Mouse (Mus musculus): Measurements from ENCODE around the gene Eya4. TPM values are rescaled to one million over a fixed set of nuclear protein-coding genes. Genes with fewer than 3 reads are reported as not detected.

The Eya4 gene
- polyA plus RNA-seq, 1 experiment from 2014 or later, result 16.8 TPM

- Histone ChIP-seq H3K4me2 (ENCODE audit: low read depth, low read length) (no peak overlapping the region), H3K27me3 (ENCODE audit: control insufficient read depth, insufficient read depth, low read length) (no peaks in the 10 kb centered on the region), H3K4me3 (ENCODE audit: low read depth, low read length) (no peak overlapping the region), H3K9me3 (replicated peaks; ENCODE audit: control insufficient read depth, low read length) (no peaks in the 10 kb centered on the region), H3K4me1 (ENCODE audit: control insufficient read depth, insufficient read depth, low read length) (no peaks in the 10 kb centered on the region), H3K36me3 (replicated peaks; ENCODE audit: control insufficient read depth, insufficient read depth, low read depth, low read length) (no peaks in the 10 kb centered on the region), H3K27ac (replicated peaks; ENCODE audit: low read depth, low read length) (no peak overlapping the region), H3K9ac (replicated peaks; ENCODE audit: low read length) (no peak overlapping the region)
- WGBS, result 78% methylated on average over 5 of the region's 5 CpGs
- no peak for ATAC-seq (replicated peaks; ENCODE audit: insufficient number of reproducible peaks, low FRiP score, low TSS enrichment, low read depth)
- DNase-seq (ENCODE audit: low spot score), result no peak
Measured at GRCm38 (mm10) chr10:23223336-23223735, 127.2 kb downstream of the Eya4 start.

- no peak for ATAC-seq (replicated peaks; ENCODE audit: insufficient number of reproducible peaks, low FRiP score, low TSS enrichment, low read depth)
- H3K4me1 ChIP-seq (ENCODE audit: control insufficient read depth, insufficient read depth, low read length), result no peaks in the 10 kb centered on the region
- no peaks in the 10 kb centered on the region for H3K9me3 ChIP-seq (replicated peaks; ENCODE audit: control insufficient read depth, low read length)
- WGBS, result 39% methylated on average over 3 of the region's 3 CpGs
- H3K27me3 ChIP-seq (ENCODE audit: control insufficient read depth, insufficient read depth, low read length), result no peaks in the 10 kb centered on the region
- no peak overlapping the region for H3K9ac ChIP-seq (replicated peaks; ENCODE audit: low read length)
- no peaks in the 10 kb centered on the region for H3K36me3 ChIP-seq (replicated peaks; ENCODE audit: control insufficient read depth, insufficient read depth, low read depth, low read length)
- no peak overlapping the region for H3K4me2 ChIP-seq (ENCODE audit: low read depth, low read length)
- no peak for DNase-seq (ENCODE audit: low spot score)
- no peak overlapping the region for H3K27ac ChIP-seq (replicated peaks; ENCODE audit: low read depth, low read length)
- H3K4me3 ChIP-seq (ENCODE audit: low read depth, low read length), result no peak overlapping the region
Measured at GRCm38 (mm10) chr10:23220432-23220831, 130.2 kb downstream of the Eya4 start.

- no peak for ATAC-seq (replicated peaks; ENCODE audit: insufficient number of reproducible peaks, low FRiP score, low TSS enrichment, low read depth)
- no peaks in the 10 kb centered on the region for H3K9me3 ChIP-seq (replicated peaks; ENCODE audit: control insufficient read depth, low read length)
- H3K4me3 ChIP-seq (ENCODE audit: low read depth, low read length), result no peak overlapping the region
- no peak for DNase-seq (ENCODE audit: low spot score)
- 66% methylated on average over 4 of the region's 4 CpGs for WGBS
- no peaks in the 10 kb centered on the region for H3K27me3 ChIP-seq (ENCODE audit: control insufficient read depth, insufficient read depth, low read length)
- H3K27ac ChIP-seq (replicated peaks; ENCODE audit: low read depth, low read length), result no peak overlapping the region
- H3K36me3 ChIP-seq (replicated peaks; ENCODE audit: control insufficient read depth, insufficient read depth, low read depth, low read length), result no peaks in the 10 kb centered on the region
- no peaks in the 10 kb centered on the region for H3K4me1 ChIP-seq (ENCODE audit: control insufficient read depth, insufficient read depth, low read length)
- no peak overlapping the region for H3K4me2 ChIP-seq (ENCODE audit: low read depth, low read length)
- no peak overlapping the region for H3K9ac ChIP-seq (replicated peaks; ENCODE audit: low read length)
Measured at GRCm38 (mm10) chr10:23216815-23217214, 133.8 kb downstream of the Eya4 start.

- no peak for ATAC-seq (replicated peaks; ENCODE audit: insufficient number of reproducible peaks, low FRiP score, low TSS enrichment, low read depth)
- Histone ChIP-seq H3K27me3 (ENCODE audit: control insufficient read depth, insufficient read depth, low read length) (no peaks in the 10 kb centered on the region), H3K9me3 (replicated peaks; ENCODE audit: control insufficient read depth, low read length) (no peaks in the 10 kb centered on the region), H3K4me1 (ENCODE audit: control insufficient read depth, insufficient read depth, low read length) (no peaks in the 10 kb centered on the region), H3K4me3 (ENCODE audit: low read depth, low read length) (no peak overlapping the region), H3K27ac (replicated peaks; ENCODE audit: low read depth, low read length) (no peak overlapping the region), H3K4me2 (ENCODE audit: low read depth, low read length) (no peak overlapping the region), H3K9ac (replicated peaks; ENCODE audit: low read length) (no peak overlapping the region), H3K36me3 (replicated peaks; ENCODE audit: control insufficient read depth, insufficient read depth, low read depth, low read length) (no peaks in the 10 kb centered on the region)
- DNase-seq (ENCODE audit: low spot score), result no peak
- WGBS, result 81% methylated on average over 2 of the region's 2 CpGs
Measured at GRCm38 (mm10) chr10:23211381-23211780, 139.2 kb downstream of the Eya4 start.

GRCm38 (mm10) chr10:23203885-23204284 lies 146.7 kb downstream of the Eya4 start:
- no peak for DNase-seq (ENCODE audit: low spot score)

GRCm38 (mm10) chr10:23203144-23203838 lies 147.3 kb downstream of the Eya4 start:
- H3K9ac ChIP-seq (replicated peaks; ENCODE audit: low read length), result no peak overlapping the region
- H3K27ac ChIP-seq (replicated peaks; ENCODE audit: low read depth, low read length), result no peak overlapping the region
- no peak overlapping the region for H3K4me2 ChIP-seq (ENCODE audit: low read depth, low read length)
- no peaks in the 10 kb centered on the region for H3K9me3 ChIP-seq (replicated peaks; ENCODE audit: control insufficient read depth, low read length)
- 36% methylated on average over 10 of the region's 10 CpGs for whole genome bisulfite sequencing
- no peaks in the 10 kb centered on the region for H3K4me1 ChIP-seq (ENCODE audit: control insufficient read depth, insufficient read depth, low read length)
- no peaks in the 10 kb centered on the region for H3K27me3 ChIP-seq (ENCODE audit: control insufficient read depth, insufficient read depth, low read length)
- DNase-seq (ENCODE audit: low spot score), result no peak
- H3K36me3 ChIP-seq (replicated peaks; ENCODE audit: control insufficient read depth, insufficient read depth, low read depth, low read length), result no peaks in the 10 kb centered on the region
- no peak for ATAC-seq (replicated peaks; ENCODE audit: insufficient number of reproducible peaks, low FRiP score, low TSS enrichment, low read depth)
- no peak overlapping the region for H3K4me3 ChIP-seq (ENCODE audit: low read depth, low read length)

More at GRCm38 (mm10) chr10:23203885-23204284, 146.7 kb downstream of the Eya4 start:
- no peaks in the 10 kb centered on the region for H3K27me3 ChIP-seq (ENCODE audit: control insufficient read depth, insufficient read depth, low read length)
- no peak overlapping the region for H3K9ac ChIP-seq (replicated peaks; ENCODE audit: low read length)
- H3K4me2 ChIP-seq (ENCODE audit: low read depth, low read length), result no peak overlapping the region
- no peaks in the 10 kb centered on the region for H3K4me1 ChIP-seq (ENCODE audit: control insufficient read depth, insufficient read depth, low read length)
- WGBS, result 64% methylated on average over 4 of the region's 4 CpGs
- no peaks in the 10 kb centered on the region for H3K36me3 ChIP-seq (replicated peaks; ENCODE audit: control insufficient read depth, insufficient read depth, low read depth, low read length)
- H3K4me3 ChIP-seq (ENCODE audit: low read depth, low read length), result no peak overlapping the region
- no peak for ATAC-seq (replicated peaks; ENCODE audit: insufficient number of reproducible peaks, low FRiP score, low TSS enrichment, low read depth)
- no peaks in the 10 kb centered on the region for H3K9me3 ChIP-seq (replicated peaks; ENCODE audit: control insufficient read depth, low read length)
- H3K27ac ChIP-seq (replicated peaks; ENCODE audit: low read depth, low read length), result no peak overlapping the region

GRCm38 (mm10) chr10:23202591-23202990 lies 148.0 kb downstream of the Eya4 start:
- H3K9ac ChIP-seq (replicated peaks; ENCODE audit: low read length), result no peak overlapping the region
- DNase-seq (ENCODE audit: low spot score) (no peak), ATAC-seq (replicated peaks; ENCODE audit: insufficient number of reproducible peaks, low FRiP score, low TSS enrichment, low read depth) (no peak)
- no peaks in the 10 kb centered on the region for H3K27me3 ChIP-seq (ENCODE audit: control insufficient read depth, insufficient read depth, low read length)
- no peak overlapping the region for H3K27ac ChIP-seq (replicated peaks; ENCODE audit: low read depth, low read length)
- no peak overlapping the region for H3K4me3 ChIP-seq (ENCODE audit: low read depth, low read length)
- H3K9me3 ChIP-seq (replicated peaks; ENCODE audit: control insufficient read depth, low read length), result no peaks in the 10 kb centered on the region
- no peaks in the 10 kb centered on the region for H3K36me3 ChIP-seq (replicated peaks; ENCODE audit: control insufficient read depth, insufficient read depth, low read depth, low read length)
- 88% methylated on average over 4 of the region's 4 CpGs for WGBS
- H3K4me2 ChIP-seq (ENCODE audit: low read depth, low read length), result no peak overlapping the region
- no peaks in the 10 kb centered on the region for H3K4me1 ChIP-seq (ENCODE audit: control insufficient read depth, insufficient read depth, low read length)

- H3K27ac ChIP-seq (replicated peaks; ENCODE audit: low read depth, low read length), result no peak overlapping the region
- ATAC-seq (replicated peaks; ENCODE audit: insufficient number of reproducible peaks, low FRiP score, low TSS enrichment, low read depth), result no peak
- H3K27me3 ChIP-seq (ENCODE audit: control insufficient read depth, insufficient read depth, low read length), result no peaks in the 10 kb centered on the region
- 76% methylated on average over 5 of the region's 5 CpGs for WGBS
- H3K4me3 ChIP-seq (ENCODE audit: low read depth, low read length), result no peak overlapping the region
- H3K4me2 ChIP-seq (ENCODE audit: low read depth, low read length), result no peak overlapping the region
- no peak overlapping the region for H3K9ac ChIP-seq (replicated peaks; ENCODE audit: low read length)
- no peaks in the 10 kb centered on the region for H3K36me3 ChIP-seq (replicated peaks; ENCODE audit: control insufficient read depth, insufficient read depth, low read depth, low read length)
- H3K9me3 ChIP-seq (replicated peaks; ENCODE audit: control insufficient read depth, low read length), result no peaks in the 10 kb centered on the region
- DNase-seq (ENCODE audit: low spot score), result no peak
- no peaks in the 10 kb centered on the region for H3K4me1 ChIP-seq (ENCODE audit: control insufficient read depth, insufficient read depth, low read length)
Measured at GRCm38 (mm10) chr10:23198251-23198650, 152.3 kb downstream of the Eya4 start.
